Mouse (Mus musculus) brain, embryonic 14.5 days (tissue): ENCODE data around the gene Ten1.

ENCODE experiments used
- CTCF ChIP-seq: fragments of 200-500 bp; IDR thresholded peaks from 2 replicates; pipeline ENCODE4 v1.5.1; 2012; ENCODE audit warnings: inconsistent platforms, mild to moderate bottlenecking, moderate library complexity, borderline replicate concordance; ENCODE audit not compliant: insufficient read depth, insufficient read length; ENCODE audit errors: extremely low read depth
- POLR2A ChIP-seq: fragments of 200-500 bp; IDR thresholded peaks from 2 replicates; pipeline ENCODE4 v1.6.1; 2012; ENCODE audit warnings: mild to moderate bottlenecking, inconsistent platforms, borderline replicate concordance; ENCODE audit not compliant: poor library complexity, insufficient read depth, insufficient read length, severe bottlenecking; ENCODE audit errors: extremely low read depth

GRCm38 (mm10) chr11:116185836-116186235, 12.8 kb upstream of the Ten1 start:
- TF ChIP-seq CTCF (no peak), POLR2A (no peak)
